Comparison of ENCODE assay signal across 17 mouse cellular contexts in the genomic region with DNA sequence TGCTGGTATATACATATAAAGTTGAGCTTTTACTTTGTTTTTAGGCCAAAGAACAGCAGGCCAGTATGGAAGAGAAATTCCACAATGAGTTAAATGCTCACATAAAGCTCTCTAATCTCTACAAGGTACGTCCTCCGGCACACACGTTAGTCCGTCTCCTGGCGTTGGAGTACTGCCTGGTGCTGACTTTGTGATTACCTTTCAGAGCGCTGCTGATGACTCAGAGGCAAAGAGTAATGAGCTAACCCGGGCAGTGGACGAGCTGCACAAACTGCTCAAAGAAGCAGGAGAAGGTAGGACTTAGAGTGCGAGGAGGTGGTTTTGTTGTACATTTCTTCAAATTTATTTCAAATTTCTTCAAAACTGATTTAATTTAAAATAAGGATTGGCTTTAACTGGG. TPM values are rescaled to one million over a fixed set of nuclear protein-coding genes. Genes with fewer than 3 reads are reported as not detected.
A peak's percentile ranks its signal among the peaks of the same experiment; 100 is the strongest.
DNase-seq lines count a peak whose midpoint lies in the region.
"Had no signal": no experiment of that assay in that cellular context is flagged by ENCODE, and none has a peak within 500 bp of the region (broad histone marks: within the 10 kb centered on the region; RNA-seq: fewer than 3 reads in every experiment).

No protein-coding gene starts in this region.

- intact Hi-C loops in heart, postnatal 10 days (cut with DNase I), result loop anchor here (5.0 kb wide), 1 partner anchor 35 kb away; no protein-coding TSS in a partner anchor

- DNase-seq in adrenal gland, adult (ENCODE audit: inconsistent age in 2 of 2, low spot score in 1 of 2), result peak; percentile 14 to 50
- no peak for DNase-seq in adrenal gland, adult 8-10 months
- peak; percentile 20 to 42 for DNase-seq in adrenal gland, postnatal 36 days
- no peak for DNase-seq in adrenal gland, postnatal 4 days (ENCODE audit: low spot score in 2 of 2)
- DNase-seq in heart, postnatal 10 days, result peak; percentile 32 to 50
- DNase-seq in heart, adult 11 months, result no peak
- no peak for DNase-seq in embryo, embryonic 10 days (ENCODE audit: low spot score)
- DNase-seq: cerebellum, adult 11 months; cerebellum, adult 2 months; cerebellum, adult 9-11 months; cerebellum, postnatal 25 days; embryo, embryonic 11 days; gastrocnemius, postnatal 25 days; heart, adult 2 months; kidney, adult 11 months; kidney, adult 8-10 months had no signal

RNA-seq across cellular contexts. Expression of gene Odr4, which starts 14.4 kb away (rescaled TPM):
- 10 to 100 TPM; 47.0 to 58.8 (median 50.4) TPM for total RNA-seq in adrenal gland, adult 8-10 months (2022)
- total RNA-seq in adrenal gland, postnatal 36 days (2021), result 10 to 100 TPM; 45.2 to 48.1 TPM
- 10 to 100 TPM; 44.5 to 47.7 TPM for total RNA-seq in adrenal gland, postnatal 4 days (2021)
- 10 to 100 TPM; 24.2 to 27.1 TPM for total RNA-seq in heart, postnatal 10 days (2021)

RNA-seq across cellular contexts. Expression of gene Tpr, which starts 14.6 kb away (rescaled TPM):
- 100 to 1,000 TPM; 101 to 136 (median 117) TPM for total RNA-seq in adrenal gland, adult 8-10 months (2022)
- total RNA-seq in adrenal gland, postnatal 36 days (2021), result 100 to 1,000 TPM; 123 to 128 TPM
- total RNA-seq in adrenal gland, postnatal 4 days (2021), result 100 to 1,000 TPM; 130 to 146 TPM
- total RNA-seq in heart, postnatal 10 days (2021), result 100 to 1,000 TPM; 137 to 147 TPM

RNA-seq across cellular contexts. Expression of gene Prg4, which starts 58.7 kb away (rescaled TPM):
- total RNA-seq in adrenal gland, adult 8-10 months (2022), result 1 to 10 TPM; 2.6 to 6.2 (median 3.9) TPM
- total RNA-seq in adrenal gland, postnatal 36 days (2021), result 1 to 10 TPM; 5.0 to 5.1 TPM
- total RNA-seq in adrenal gland, postnatal 4 days (2021), result 1 to 10 TPM; 1.1 to 3.2 TPM
- 1 to 10 TPM; 1.9 to 6.9 TPM for total RNA-seq in heart, postnatal 10 days (2021)
- total RNA-seq: hematopoietic stem cell, adult 5-6 weeks had no signal

Comparison
In these comparisons a context has a peak if more than half of its experiments do, and no peak if none do; other contexts are left out.
1. DNase-seq: peak in adrenal gland, adult (2 of 2), adrenal gland, postnatal 36 days (2 of 2) and heart, postnatal 10 days (2 of 2); none in adrenal gland, adult 8-10 months (single experiment), adrenal gland, postnatal 4 days (0 of 2), heart, adult 11 months (single experiment) and embryo, embryonic 10 days (single experiment).